Mouse (Mus musculus) heart, postnatal 4 days (tissue): ENCODE results near the gene Olfr1502. TPM values are rescaled to one million over a fixed set of nuclear protein-coding genes. Genes with fewer than 3 reads are reported as not detected.
"Not testable (repeated sequence)": the region's sequence is repeated elsewhere in the genome, so short reads cannot be mapped to it uniquely, and the experiment has no call there.

Experiments used
- DNase-seq: peaks from one replicate; pipeline ENCODE4 v3.0.0; 2021
- total RNA-seq, 2 experiments: library from RNA; stranded (reverse); gene quantifications; 2 replicates each; pipeline ENCODE4 v1.2.3; 2021

The Olfr1502 gene
- not detected for total RNA-seq

- no peak for DNase-seq
These were observed at the start of gene Olfr1502 for GRCm38 (mm10) chr19:13861495-13861894. Gene Olfr1502 (plus strand): TSS chr19:13861795.

GRCm38 (mm10) chr19:13812823-13813222 lies 48.8 kb upstream of the Olfr1502 start:
- DNase-seq: no peak

- DNase-seq: no peak
These were observed 42.8 kb upstream of the Olfr1502 start for GRCm38 (mm10) chr19:13818827-13819226.

GRCm38 (mm10) chr19:13819347-13819746 lies 42.2 kb upstream of the Olfr1502 start, which contains the start of gene Olfr1499:
Gene Olfr1499 (minus strand): TSS chr19:13819447.
- no peak for DNase-seq

GRCm38 (mm10) chr19:13820847-13821246 lies 40.7 kb upstream of the Olfr1502 start:
- no peak for DNase-seq

- DNase-seq: no peak
These were observed 33.1 kb upstream of the Olfr1502 start for GRCm38 (mm10) chr19:13828447-13828846.

GRCm38 (mm10) chr19:13830388-13830787 lies 31.2 kb upstream of the Olfr1502 start, which contains the start of gene Olfr1500:
Gene Olfr1500 (minus strand): TSS chr19:13830488.
- no peak for DNase-seq

- not testable (repeated sequence) for DNase-seq
These were observed 11.0 kb upstream of the Olfr1502 start, which contains the start of gene Olfr1501 for GRCm38 (mm10) chr19:13850592-13850991. Gene Olfr1501 (minus strand): TSS chr19:13850692.

GRCm38 (mm10) chr19:13897828-13898227 lies 36.2 kb downstream of the Olfr1502 start, which contains the start of gene Olfr1504:
Gene Olfr1504 (minus strand): TSS chr19:13897928.
- DNase-seq: no peak

Other genes starting within 250 kb of the Olfr1502 start
- not detected for gene Olfr1487, start 244.4 kb upstream of the Olfr1502 start, total RNA-seq
- gene Olfr1489, start 230.2 kb upstream of the Olfr1502 start, total RNA-seq: not detected
- gene Olfr1490, start 210.7 kb upstream of the Olfr1502 start, total RNA-seq: not detected
- not detected for gene Olfr1491, start 164.5 kb upstream of the Olfr1502 start, total RNA-seq
- not detected for gene Olfr1493-ps1, start 138.5 kb upstream of the Olfr1502 start, total RNA-seq
- gene Olfr1494, start 122.1 kb upstream of the Olfr1502 start, total RNA-seq: not detected
- gene Olfr1495, start 97.2 kb upstream of the Olfr1502 start, total RNA-seq: not detected
- gene Olfr1496, start 83.9 kb upstream of the Olfr1502 start, total RNA-seq: not detected
- not detected for gene Olfr1497, start 63.6 kb upstream of the Olfr1502 start, total RNA-seq
- gene Olfr1499, start 42.3 kb upstream of the Olfr1502 start, total RNA-seq: not detected
- gene Olfr1500, start 31.3 kb upstream of the Olfr1502 start, total RNA-seq: not detected
- gene Olfr1501, start 11.1 kb upstream of the Olfr1502 start, total RNA-seq: not detected
- gene Olfr1504, start 36.1 kb downstream of the Olfr1502 start, total RNA-seq: not detected
- not detected for gene Olfr1505, start 51.7 kb downstream of the Olfr1502 start, total RNA-seq